ENCODE assay signal across 30 mouse cellular contexts in the genomic region with DNA sequence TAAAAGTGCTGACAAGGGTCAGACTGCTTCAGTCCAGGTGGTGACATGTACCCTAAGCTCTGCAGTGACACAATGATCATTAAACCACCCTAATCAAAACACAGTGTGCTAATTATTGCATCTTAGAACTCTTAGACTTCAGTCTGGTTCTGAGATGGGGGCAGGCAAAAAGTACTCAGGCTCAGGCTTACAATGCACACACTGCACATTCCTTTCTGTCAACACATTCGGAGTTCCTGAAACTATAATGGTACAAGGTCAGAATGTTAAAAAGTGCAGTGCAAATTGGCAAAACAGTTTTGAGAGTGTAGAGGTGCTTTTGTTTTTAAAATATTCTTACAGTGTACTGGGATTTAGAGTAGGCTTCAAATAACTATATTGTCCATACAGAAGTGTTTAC.
DNase-seq lines count a peak whose midpoint lies in the region; ATAC-seq lines count a peak whose summit lies in the region.
"Had no signal": no experiment of that assay in that cellular context is flagged by ENCODE, and none has a peak within 500 bp of the region (broad histone marks: within the 10 kb centered on the region; RNA-seq: fewer than 3 reads in every experiment).

No protein-coding gene starts in this region.

- 27% methylated on average over 1 of the region's 1 CpGs for WGBS in heart, embryonic 10.5 days
- 31% methylated on average over 1 of the region's 1 CpGs for WGBS in heart, embryonic 15.5 days
- WGBS in limb, embryonic 11.5 days: 43% methylated on average over 1 of the region's 1 CpGs
- 46% methylated on average over 1 of the region's 1 CpGs for WGBS in limb, embryonic 10.5 days

- H3K9me3 ChIP-seq in heart, embryonic 10.5 days: no peaks in the 10 kb centered on the region
- no peaks in the 10 kb centered on the region for H3K9me3 ChIP-seq in heart, embryonic 15.5 days (replicated peaks)
- no peaks in the 10 kb centered on the region for H3K9me3 ChIP-seq in limb, embryonic 11.5 days (ENCODE audit: control insufficient read depth, low read length)
- no peaks in the 10 kb centered on the region for H3K9me3 ChIP-seq in limb, embryonic 10.5 days (replicated peaks)
- H3K9me3 ChIP-seq: embryonic facial prominence, embryonic 12.5 days; hindbrain, embryonic 13.5 days; limb, embryonic 15.5 days; liver, embryonic 13.5 days; megakaryocyte, embryonic 14.5 days; midbrain, embryonic 12.5 days; neural tube, embryonic 12.5 days had no signal

- peak overlapping the region; percentile 65; the same call in 1 of the 2 replicates for H3K27ac ChIP-seq in heart, embryonic 10.5 days
- H3K27ac ChIP-seq in heart, embryonic 15.5 days: peak overlapping the region; percentile 75
- no peak overlapping the region for H3K27ac ChIP-seq in limb, embryonic 11.5 days (replicated peaks; ENCODE audit: low read depth, low read length)
- H3K27ac ChIP-seq in limb, embryonic 10.5 days: no peak overlapping the region
- H3K27ac ChIP-seq: embryonic facial prominence, embryonic 12.5 days; hindbrain, embryonic 13.5 days; layer of hippocampus, adult 2 months; limb, embryonic 15.5 days; liver, embryonic 13.5 days; midbrain, embryonic 12.5 days; neural tube, embryonic 12.5 days had no signal

- no peaks in the 10 kb centered on the region for H3K27me3 ChIP-seq in heart, embryonic 10.5 days (ENCODE audit: insufficient read depth, poor library complexity, severe bottlenecking)
- no peaks in the 10 kb centered on the region for H3K27me3 ChIP-seq in heart, embryonic 15.5 days
- H3K27me3 ChIP-seq in limb, embryonic 11.5 days (ENCODE audit: control insufficient read depth, insufficient read depth, low read length): no peaks in the 10 kb centered on the region
- no peaks in the 10 kb centered on the region for H3K27me3 ChIP-seq in limb, embryonic 10.5 days (ENCODE audit: low read depth, poor library complexity, severe bottlenecking)
- H3K27me3 ChIP-seq: embryonic facial prominence, embryonic 12.5 days; hindbrain, embryonic 13.5 days; limb, embryonic 15.5 days; liver, embryonic 13.5 days; megakaryocyte, embryonic 14.5 days; midbrain, embryonic 12.5 days; neural tube, embryonic 12.5 days had no signal

- DNase-seq in heart, embryonic 10.5 days (ENCODE audit: low spot score): no peak
- no peak for DNase-seq in heart, adult 9 months (ENCODE audit: low spot score in 2 of 2)
- DNase-seq in heart, postnatal 25 days (ENCODE audit: low spot score): no peak
- DNase-seq in limb, embryonic 11.5 days (ENCODE audit: low spot score): no peak
- no peak for DNase-seq in limb, embryonic 10.5 days (ENCODE audit: low spot score)
- DNase-seq in hindlimb bud, embryonic 11.5 days (ENCODE audit: extremely low spot score, low read depth, low spot score): peak; percentile 31
- no peak for DNase-seq in right cerebral cortex, adult 18-20 months
- DNase-seq: adrenal gland, postnatal 36 days; cerebellum, adult 18-20 months; cerebellum, postnatal 10 days; gastrocnemius, postnatal 25 days; kidney, adult 18-20 months; kidney, postnatal 25 days; liver, embryonic 13.5 days; lung, adult 18-20 months; lung, postnatal 4 days; thymus, adult 2 months; thymus, postnatal 4 days had no signal

- no peaks in the 10 kb centered on the region for H3K36me3 ChIP-seq in heart, embryonic 10.5 days
- peaks cover 5% of the 10 kb centered on the region; the same call in 1 of the 2 replicates for H3K36me3 ChIP-seq in heart, embryonic 15.5 days
- H3K36me3 ChIP-seq in limb, embryonic 11.5 days (ENCODE audit: control insufficient read depth, insufficient read depth, low read length): no peaks in the 10 kb centered on the region
- H3K36me3 ChIP-seq in limb, embryonic 10.5 days: no peaks in the 10 kb centered on the region
- H3K36me3 ChIP-seq: hindbrain, embryonic 13.5 days; liver, embryonic 13.5 days; midbrain, embryonic 12.5 days; neural tube, embryonic 12.5 days had no signal

- intact Hi-C loops in heart, postnatal 25 days (cut with DNase I): no loop called here

- ATAC-seq in heart, embryonic 15.5 days (replicated peaks; ENCODE audit: insufficient number of reproducible peaks, insufficient read depth, low FRiP score, low read depth): peak; percentile 64; the same call in 1 of the 2 replicates
- 0 out of 2 replicates have a peak, but pooled peaks have one; percentile 35 for ATAC-seq in limb, embryonic 11.5 days (ENCODE audit: insufficient number of reproducible peaks, low FRiP score, low TSS enrichment, low read depth)
- ATAC-seq: CD4-positive, CD25-positive, alpha-beta regulatory T cell, adult 4 months; forebrain, embryonic 14.5 days; lung, postnatal 0 days had no signal

- peaks cover 13% of the 10 kb centered on the region for H3K4me1 ChIP-seq in heart, embryonic 10.5 days
- H3K4me1 ChIP-seq in heart, embryonic 15.5 days (replicated peaks): peaks cover 16% of the 10 kb centered on the region
- H3K4me1 ChIP-seq in limb, embryonic 11.5 days (ENCODE audit: control insufficient read depth, insufficient read depth, low read length): no peaks in the 10 kb centered on the region
- H3K4me1 ChIP-seq in limb, embryonic 10.5 days: peaks cover 7% of the 10 kb centered on the region; the same call in 1 of the 2 replicates
- H3K4me1 ChIP-seq: embryonic facial prominence, embryonic 12.5 days; hindbrain, embryonic 13.5 days; limb, embryonic 15.5 days; liver, embryonic 13.5 days; megakaryocyte, embryonic 14.5 days; neural tube, embryonic 12.5 days had no signal

- no peak overlapping the region for H3K4me3 ChIP-seq in heart, embryonic 10.5 days
- H3K4me3 ChIP-seq in heart, embryonic 15.5 days: no peak overlapping the region
- H3K4me3 ChIP-seq in limb, embryonic 11.5 days (ENCODE audit: low read depth, low read length): no peak overlapping the region
- no peak overlapping the region for H3K4me3 ChIP-seq in limb, embryonic 10.5 days
- H3K4me3 ChIP-seq: embryonic facial prominence, embryonic 12.5 days; hindbrain, embryonic 13.5 days; layer of hippocampus, adult 2 months; limb, embryonic 15.5 days; liver, embryonic 13.5 days; megakaryocyte, embryonic 14.5 days; midbrain, embryonic 12.5 days; myocyte; neural tube, embryonic 12.5 days had no signal

- no peak overlapping the region for H3K4me2 ChIP-seq in heart, embryonic 15.5 days
- H3K4me2 ChIP-seq in limb, embryonic 11.5 days (ENCODE audit: low read depth, severe bottlenecking): no peak overlapping the region
- H3K4me2 ChIP-seq: embryonic facial prominence, embryonic 12.5 days; hindbrain, embryonic 13.5 days; limb, embryonic 15.5 days; liver, embryonic 13.5 days; midbrain, embryonic 12.5 days; neural tube, embryonic 12.5 days had no signal

- H3K9ac ChIP-seq in heart, embryonic 15.5 days: no peak overlapping the region
- no peak overlapping the region for H3K9ac ChIP-seq in limb, embryonic 11.5 days (ENCODE audit: low read length)
- H3K9ac ChIP-seq: embryonic facial prominence, embryonic 12.5 days; hindbrain, embryonic 13.5 days; limb, embryonic 15.5 days; liver, embryonic 13.5 days; midbrain, embryonic 12.5 days; neural tube, embryonic 12.5 days had no signal

Comparison
In these comparisons a context has a peak if more than half of its experiments do, and no peak if none do; other contexts are left out.
1. H3K27ac ChIP-seq: peak in heart, embryonic 10.5 days (single experiment) and heart, embryonic 15.5 days (single experiment); none in limb, embryonic 11.5 days (single experiment) and limb, embryonic 10.5 days (single experiment).